Mouse (Mus musculus): Measurements from ENCODE around the gene Gm49450. TPM values are rescaled to one million over a fixed set of nuclear protein-coding genes. Genes with fewer than 3 reads are reported as not detected.
A peak's percentile ranks its signal among the peaks of the same experiment; 100 is the strongest.

Gene Gm49450
- total RNA-seq, 2 experiments from 2014 or later, result not detected

GRCm38 (mm10) chr15:98895635-98896589, 57.4 kb downstream of the Gm49450 start:
- no peak overlapping the region for H3K27ac ChIP-seq
- H3K4me3 ChIP-seq, result peak overlapping the region; percentile 20; the same call in 1 of the 2 replicates
- TF ChIP-seq CTCF (conservative IDR thresholded peaks at IDR 0.05), result no peak
- DNase-seq (ENCODE audit: low spot score in 2 of 2), result no peak

GRCm38 (mm10) chr15:98894746-98895634, 58.4 kb downstream of the Gm49450 start:
- DNase-seq (ENCODE audit: low spot score in 2 of 2), result no peak
- Histone ChIP-seq H3K4me3 (peak overlapping the region; percentile 64), H3K27ac (no peak overlapping the region)
- no peak for TF ChIP-seq CTCF (conservative IDR thresholded peaks at IDR 0.05)

GRCm38 (mm10) chr15:98893940-98894745, 59.2 kb downstream of the Gm49450 start, which contains the start of gene Rhebl1:
Gene Rhebl1 (minus strand): TSS chr15:98894540.
- Histone ChIP-seq H3K27ac (0 out of 2 replicates have a peak within 1 kb of the TSS, but pooled peaks have one; percentile 6), H3K4me3 (peak within 1 kb of the TSS; percentile 64)
- no peak for TF ChIP-seq CTCF (conservative IDR thresholded peaks at IDR 0.05)
- DNase-seq (ENCODE audit: low spot score in 2 of 2), result peak; percentile 19 to 20

- no peak overlapping the region for H3K4me3 ChIP-seq
- no peak overlapping the region for H3K27ac ChIP-seq
- no peak for DNase-seq (ENCODE audit: low spot score in 2 of 2)
- TF ChIP-seq CTCF (conservative IDR thresholded peaks at IDR 0.05), result no peak
These were observed 60.3 kb downstream of the Gm49450 start for GRCm38 (mm10) chr15:98893036-98893435.

- H3K4me3 ChIP-seq, result no peak overlapping the region
- H3K27ac ChIP-seq, result no peak overlapping the region
- DNase-seq (ENCODE audit: low spot score in 2 of 2), result peak; percentile 74 to 76
- TF ChIP-seq CTCF (conservative IDR thresholded peaks at IDR 0.05), result peak; percentile 95
These were observed 61.3 kb downstream of the Gm49450 start for GRCm38 (mm10) chr15:98891907-98892606.

- no peak overlapping the region for H3K27ac ChIP-seq
- TF ChIP-seq CTCF (conservative IDR thresholded peaks at IDR 0.05), result no peak
- DNase-seq (ENCODE audit: low spot score in 2 of 2), result no peak
- no peak overlapping the region for H3K4me3 ChIP-seq
These were observed 62.1 kb downstream of the Gm49450 start for GRCm38 (mm10) chr15:98891198-98891742.

- H3K27ac ChIP-seq, result no peak overlapping the region
- DNase-seq (ENCODE audit: low spot score in 2 of 2), result no peak
- H3K4me3 ChIP-seq, result no peak overlapping the region
- TF ChIP-seq CTCF (conservative IDR thresholded peaks at IDR 0.05), result no peak
These were observed 65.8 kb downstream of the Gm49450 start for GRCm38 (mm10) chr15:98887526-98887925.

GRCm38 (mm10) chr15:98886667-98887387, 66.5 kb downstream of the Gm49450 start:
- no peak for DNase-seq (ENCODE audit: low spot score in 2 of 2)
- no peak overlapping the region for H3K27ac ChIP-seq
- H3K4me3 ChIP-seq, result no peak overlapping the region

GRCm38 (mm10) chr15:98884106-98884505, 69.2 kb downstream of the Gm49450 start:
- TF ChIP-seq CTCF (conservative IDR thresholded peaks at IDR 0.05), result no peak
- Histone ChIP-seq H3K27ac (no peak overlapping the region), H3K4me3 (no peak overlapping the region)
- DNase-seq (ENCODE audit: low spot score in 2 of 2), result no peak

More at GRCm38 (mm10) chr15:98886667-98887387, 66.5 kb downstream of the Gm49450 start:
- TF ChIP-seq CTCF (conservative IDR thresholded peaks at IDR 0.05), result 0 out of 2 replicates have a peak, but pooled peaks have one; percentile 8

- TF ChIP-seq CTCF (conservative IDR thresholded peaks at IDR 0.05), result no peak
- no peak for DNase-seq (ENCODE audit: low spot score in 2 of 2)
These were observed 69.7 kb downstream of the Gm49450 start for GRCm38 (mm10) chr15:98883661-98884060.

More at GRCm38 (mm10) chr15:98883661-98884060, 69.7 kb downstream of the Gm49450 start:
- no peak overlapping the region for H3K4me3 ChIP-seq
- no peak overlapping the region for H3K27ac ChIP-seq

Other genes with a start within 250 kb of the Gm49450 start
- 1 to 10 TPM; 6.7 to 9.5 TPM for gene Ccdc65, start 245.3 kb downstream of the Gm49450 start, total RNA-seq (2021)
- 1 to 10 TPM in 1 of 2 experiments, under 1 TPM in 1; 0.66 to 1.3 TPM for gene Fkbp11, start 225.4 kb downstream of the Gm49450 start, total RNA-seq (2021)
- gene Arf3, start 190.3 kb downstream of the Gm49450 start, total RNA-seq (2021), result 100 to 1,000 TPM; 820 to 852 TPM
- gene Wnt10b, start 175.4 kb downstream of the Gm49450 start, total RNA-seq (2021), result under 1 TPM; 0.15 to 0.38 TPM
- gene Wnt1, start 163.7 kb downstream of the Gm49450 start, total RNA-seq (2021), result not detected
- gene Ddn, start 144.1 kb downstream of the Gm49450 start, total RNA-seq (2021), result 1,000 to 10,000 TPM; 1,636 to 1,683 TPM
- gene Prkag1, start 122.0 kb downstream of the Gm49450 start, total RNA-seq (2021), result 10 to 100 TPM; 50.3 to 51.9 TPM
- 100 to 1,000 TPM in 1 of 2 experiments, 10 to 100 TPM in 1; 89.3 to 106 TPM for gene Kmt2d, start 82.3 kb downstream of the Gm49450 start, total RNA-seq (2021)
- gene Rhebl1, start 59.0 kb downstream of the Gm49450 start, total RNA-seq (2021), result 1 to 10 TPM; 8.5 TPM
- under 1 TPM; 0.10 to 0.12 TPM for gene Dhh, start 55.0 kb downstream of the Gm49450 start, total RNA-seq (2021)
- 10 to 100 TPM; 17.0 to 20.6 TPM for gene Lmbr1l, start 35.3 kb downstream of the Gm49450 start, total RNA-seq (2021)
- 100 to 1,000 TPM; 466 to 491 TPM for gene Tuba1b, start 19.0 kb downstream of the Gm49450 start, total RNA-seq (2021)
- gene Tuba1a, start 152 bp upstream of the Gm49450 start, total RNA-seq (2021), result 100 to 1,000 TPM; 768 to 781 TPM
- gene Tuba1c, start 76.3 kb upstream of the Gm49450 start, total RNA-seq (2021), result 10 to 100 TPM; 49.6 to 51.1 TPM
- gene Prph, start 101.6 kb upstream of the Gm49450 start, total RNA-seq (2021), result under 1 TPM; 0.67 to 0.83 TPM
- under 1 TPM; 0.36 to 0.64 TPM for gene Troap, start 121.0 kb upstream of the Gm49450 start, total RNA-seq (2021)
- not detected for gene C1ql4, start 134.3 kb upstream of the Gm49450 start, total RNA-seq (2021)
- gene Dnajc22, start 139.6 kb upstream of the Gm49450 start, total RNA-seq (2021), result under 1 TPM in 1 of 2 experiments, not detected in 1; 0.31 TPM
- gene Spats2, start 172.4 kb upstream of the Gm49450 start, total RNA-seq (2021), result 10 to 100 TPM; 29.2 to 30.9 TPM